Mouse (Mus musculus): ENCODE data around the gene S100pbp. TPM values are rescaled to one million over a fixed set of nuclear protein-coding genes. Genes with fewer than 3 reads are reported as not detected.

S100pbp gene
- total RNA-seq, 2 experiments from 2014 or later, result 17.6 to 19.9 TPM

DNA sequence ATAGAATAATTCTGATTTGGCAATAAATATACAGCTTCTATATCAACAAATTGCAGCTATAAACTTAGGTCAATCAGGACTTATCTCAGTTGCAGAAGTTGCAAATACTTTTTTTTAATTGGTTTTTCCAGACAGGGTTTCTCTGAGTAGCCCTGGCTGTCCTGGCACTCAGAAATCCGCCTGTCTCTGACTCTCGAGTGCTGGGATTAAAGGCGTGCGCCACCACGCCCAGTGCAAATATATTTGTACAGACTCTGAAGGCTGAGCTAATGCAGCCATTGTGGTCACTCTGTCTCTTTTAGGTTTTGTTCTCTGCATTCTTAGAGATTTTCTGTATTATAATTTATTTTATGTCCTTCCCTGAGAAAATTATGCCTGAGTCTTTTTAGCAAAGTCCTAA lies 32.0 kb downstream of the S100pbp start:
- DNase-seq (ENCODE audit: low spot score in 2 of 2), result no peak

DNA sequence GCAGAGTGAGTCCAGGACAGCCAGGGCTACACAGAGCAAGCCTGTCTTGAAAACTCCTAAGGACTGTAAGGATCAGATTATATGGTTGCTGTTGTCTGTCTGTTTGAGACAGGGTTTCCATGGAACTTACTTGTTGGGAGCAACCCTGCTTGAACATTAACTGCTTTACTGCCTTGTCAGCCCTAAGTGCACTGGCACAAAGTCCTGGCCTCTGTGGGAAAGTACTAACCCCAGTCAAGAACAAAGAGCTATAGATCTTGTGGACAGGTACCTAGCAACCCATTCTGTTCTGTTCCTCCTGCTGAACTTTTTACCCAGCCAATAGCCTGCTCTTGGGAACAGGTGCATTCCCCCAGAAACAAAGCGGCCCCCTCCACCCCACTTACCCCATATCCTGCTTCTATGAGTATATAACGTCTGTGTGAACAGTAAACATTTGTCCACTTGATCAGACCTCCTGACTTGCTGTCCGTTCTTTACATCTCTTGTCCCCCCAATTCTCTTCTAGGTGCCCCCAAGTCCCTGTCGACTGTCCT lies 38.2 kb downstream of the S100pbp start:
- no peak for DNase-seq (ENCODE audit: low spot score in 2 of 2)

DNA sequence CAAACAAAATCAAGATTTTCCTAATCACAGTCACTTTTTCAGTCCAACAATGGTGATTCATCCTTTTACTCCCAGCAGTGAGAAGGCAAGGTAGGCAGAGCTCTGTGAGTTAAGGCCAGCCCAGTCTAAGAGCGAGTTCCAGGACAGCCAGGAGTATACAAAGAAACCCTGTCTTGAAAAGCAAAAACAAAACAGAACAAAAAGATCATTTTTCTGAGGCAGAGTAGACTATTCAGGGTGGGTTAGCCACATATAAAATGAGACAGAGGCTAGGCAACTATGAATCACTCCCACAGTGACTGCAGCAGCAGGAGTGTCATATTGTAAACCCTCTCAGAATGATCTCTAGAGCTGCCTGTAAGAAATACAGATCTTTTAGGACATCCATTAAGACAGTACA lies 40.2 kb downstream of the S100pbp start:
- DNase-seq (ENCODE audit: low spot score in 2 of 2), result no peak

- no peak for DNase-seq (ENCODE audit: low spot score in 2 of 2)
These were observed 41.9 kb downstream of the S100pbp start for GRCm38 (mm10) chr4:129147552-129148103.

GRCm38 (mm10) chr4:129146392-129146791 lies 43.1 kb downstream of the S100pbp start:
- DNase-seq (ENCODE audit: low spot score in 2 of 2), result no peak

GRCm38 (mm10) chr4:129145943-129146342 lies 43.6 kb downstream of the S100pbp start:
- DNase-seq (ENCODE audit: low spot score in 2 of 2), result no peak

DNA sequence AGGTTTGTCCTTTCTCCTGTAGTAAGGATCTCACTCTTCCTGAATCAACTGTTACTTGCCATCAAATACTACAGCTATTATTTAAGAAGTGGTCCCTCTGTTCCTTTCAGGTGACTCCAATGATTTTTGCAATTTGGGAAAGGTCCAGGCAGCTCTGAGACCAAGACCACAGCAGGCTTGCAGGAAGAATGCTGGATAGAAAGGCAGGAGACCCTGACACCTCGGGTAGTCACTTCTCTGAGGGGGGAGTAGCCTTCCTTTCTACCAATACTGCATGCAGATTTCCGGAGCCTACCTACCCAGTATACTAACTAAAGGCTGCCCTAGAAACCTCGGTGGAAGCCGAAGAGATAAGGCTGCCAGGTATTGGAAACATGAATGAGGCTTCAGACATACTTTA lies 44.1 kb downstream of the S100pbp start:
- no peak for DNase-seq (ENCODE audit: low spot score in 2 of 2)

GRCm38 (mm10) chr4:129144401-129145367 lies 44.8 kb downstream of the S100pbp start:
- no peak for DNase-seq (ENCODE audit: low spot score in 2 of 2)

GRCm38 (mm10) chr4:129143509-129143908 lies 46.0 kb downstream of the S100pbp start:
- no peak for DNase-seq (ENCODE audit: low spot score in 2 of 2)

DNA sequence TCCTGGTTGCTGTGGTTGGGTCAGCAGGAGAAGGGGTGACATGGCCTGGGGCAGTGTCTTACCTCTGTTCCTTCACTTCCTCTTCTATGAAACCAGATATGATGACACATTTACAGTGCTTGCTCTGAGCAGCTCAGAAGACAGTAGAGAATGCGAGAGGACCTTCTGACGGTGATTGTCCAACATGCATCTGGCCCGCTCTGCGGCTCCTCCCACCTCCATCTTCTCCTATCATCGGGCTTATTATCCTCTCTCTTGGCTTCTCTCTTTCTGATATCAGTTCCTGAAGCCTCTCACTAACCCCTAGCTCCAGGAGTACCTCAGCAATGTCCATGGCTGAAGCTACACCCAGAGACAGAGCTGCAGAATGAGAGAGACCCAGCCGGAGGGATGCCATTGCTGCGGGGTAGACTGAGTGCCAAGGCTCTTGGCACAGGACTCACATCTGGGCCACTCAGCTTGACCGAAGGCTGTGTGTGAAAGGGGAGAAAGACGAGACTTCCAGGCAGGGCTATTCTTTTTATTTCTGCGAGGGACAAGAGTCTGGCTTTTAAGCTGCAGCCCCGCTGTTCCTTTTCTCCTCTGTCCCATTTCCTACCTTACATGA lies 47.0 kb downstream of the S100pbp start:
- DNase-seq (ENCODE audit: low spot score in 2 of 2), result no peak

DNA sequence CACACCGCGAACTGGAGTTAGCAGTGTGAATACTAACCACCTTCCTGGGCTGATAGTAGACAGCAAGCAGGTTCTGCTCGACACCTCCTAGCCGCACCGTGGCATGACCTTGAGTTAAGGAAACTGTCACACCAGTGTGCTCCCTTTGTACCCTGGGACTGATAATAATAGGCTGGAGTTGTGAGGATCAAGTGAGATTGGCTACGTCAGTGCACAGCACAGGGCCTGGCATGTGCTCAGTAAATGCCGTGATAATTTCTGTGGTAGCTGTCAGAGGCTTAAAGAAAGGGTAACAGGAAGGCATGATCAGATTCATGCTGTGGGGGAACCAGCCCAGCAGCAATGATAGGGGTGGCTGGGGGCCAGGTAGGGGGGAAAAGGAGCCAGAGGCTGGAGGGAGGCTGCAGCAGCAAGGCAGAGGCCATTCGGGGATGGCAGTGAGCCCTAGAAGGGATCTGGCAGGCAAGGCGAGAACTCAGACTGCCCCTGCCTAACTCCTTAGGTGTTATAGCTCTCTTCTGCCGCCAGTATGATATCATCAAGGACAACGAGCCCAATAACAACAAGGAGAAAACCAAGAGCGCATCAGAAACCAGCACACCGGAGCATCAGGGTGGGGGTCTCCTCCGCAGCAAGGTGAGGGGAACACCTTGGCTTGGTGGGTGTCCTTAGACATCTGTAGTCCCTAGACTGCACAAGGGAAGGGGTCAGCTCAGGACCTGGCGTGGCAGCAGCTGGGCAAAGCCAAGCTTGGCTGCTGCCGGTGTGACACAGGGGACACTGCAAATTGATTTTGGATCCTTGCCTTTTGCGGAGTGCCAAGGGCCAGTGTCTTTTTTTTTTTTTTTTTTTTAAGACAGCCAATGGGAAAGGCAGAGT lies 47.7 kb downstream of the S100pbp start:
- no peak for DNase-seq (ENCODE audit: low spot score in 2 of 2)

- DNase-seq (ENCODE audit: low spot score in 2 of 2), result no peak
These were observed 48.7 kb downstream of the S100pbp start for GRCm38 (mm10) chr4:129140808-129141207.

GRCm38 (mm10) chr4:129139642-129140041 lies 49.9 kb downstream of the S100pbp start:
- no peak for DNase-seq (ENCODE audit: low spot score in 2 of 2)

DNA sequence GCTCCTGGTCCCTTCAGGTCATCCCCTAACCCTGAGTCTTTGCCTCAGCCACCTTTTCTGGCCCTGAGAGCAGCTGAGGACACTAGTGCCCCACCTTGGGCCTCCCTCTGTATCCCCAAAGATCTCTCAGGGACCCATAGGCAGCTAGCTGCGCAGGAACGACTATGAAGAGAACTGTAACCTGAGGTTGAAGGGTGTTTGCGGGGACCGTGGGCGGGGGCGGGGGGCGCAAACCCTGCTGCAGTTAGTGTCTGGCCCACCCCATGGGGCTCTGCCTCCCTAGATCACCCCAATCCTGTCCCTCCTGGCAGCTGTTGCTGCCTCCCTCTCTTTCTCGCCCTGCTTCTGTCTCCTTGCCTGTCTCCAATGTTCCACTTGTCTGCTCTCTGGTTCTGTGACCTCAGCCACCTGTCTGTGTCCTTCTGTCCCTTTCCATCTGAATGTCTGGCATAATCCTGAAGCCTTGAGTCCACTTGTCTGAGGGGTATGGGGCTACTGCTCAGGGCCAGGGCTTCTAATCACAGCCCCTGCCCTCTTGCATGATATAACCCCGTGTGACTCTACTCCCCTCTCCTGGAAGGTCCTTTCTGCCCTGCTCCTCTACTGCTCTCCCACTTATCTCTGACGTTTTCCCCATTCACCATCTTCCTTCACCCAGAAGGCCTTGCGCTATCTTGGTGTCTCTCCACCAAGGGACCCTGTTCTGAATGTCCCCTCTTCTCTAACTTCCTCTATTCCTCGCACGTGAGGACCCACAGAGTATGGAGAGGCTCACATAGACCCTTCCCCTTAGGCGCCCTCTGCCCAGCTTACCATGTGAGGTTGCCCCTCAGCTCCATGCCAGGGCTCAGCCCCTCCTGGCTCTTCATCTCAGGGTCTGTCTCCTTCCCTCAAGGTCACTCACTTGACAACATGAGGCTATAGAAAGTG lies 51.9 kb downstream of the S100pbp start:
- DNase-seq (ENCODE audit: low spot score in 2 of 2), result no peak

- peak in 1 of 2 experiments; percentile 21 for DNase-seq (ENCODE audit: low spot score in 2 of 2)
These were observed 52.7 kb downstream of the S100pbp start, which contains the start of gene Fndc5 for GRCm38 (mm10) chr4:129136579-129137391. Fndc5 (plus strand) TSS chr4:129136999.

DNA sequence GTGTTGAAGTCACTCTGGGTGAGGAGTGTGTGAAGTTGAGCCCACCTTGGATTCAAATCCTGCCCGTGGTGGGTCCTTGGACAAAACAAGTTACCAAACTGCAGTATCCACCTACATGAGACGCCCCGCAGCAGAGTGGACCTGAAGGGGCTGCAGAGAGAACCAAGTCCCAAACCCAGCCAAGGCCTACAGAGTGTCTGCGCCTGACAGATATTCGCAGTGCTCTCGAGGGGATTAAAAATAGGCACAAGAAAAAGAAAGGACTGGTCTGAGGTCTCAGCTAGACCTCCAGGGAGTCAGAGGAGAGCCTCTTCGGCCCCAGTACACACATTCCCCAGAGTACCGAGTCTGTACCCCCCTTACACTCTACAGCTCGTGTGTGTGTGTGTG lies 53.3 kb downstream of the S100pbp start:
- no peak for DNase-seq (ENCODE audit: low spot score in 2 of 2)

DNA sequence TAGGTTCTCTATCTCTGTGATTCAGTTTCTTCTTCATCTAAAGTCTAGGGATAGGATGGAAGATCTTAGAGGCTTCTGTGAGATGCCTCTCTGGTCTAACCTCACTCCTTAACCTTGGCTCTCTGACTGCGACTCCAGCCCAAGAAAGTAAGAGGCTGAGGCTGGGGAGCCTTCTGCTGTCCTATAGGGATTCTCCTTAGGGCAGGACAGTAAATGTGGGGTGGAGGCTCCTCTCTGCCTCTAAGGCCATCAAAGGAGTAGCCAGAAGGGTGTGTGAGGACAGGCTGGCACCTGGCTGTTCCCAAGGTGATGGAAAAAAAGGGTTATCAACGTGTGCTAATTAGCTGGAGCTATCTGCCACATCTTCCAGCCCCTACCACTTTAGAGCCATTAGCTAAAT lies 53.9 kb downstream of the S100pbp start:
- no peak for DNase-seq (ENCODE audit: low spot score in 2 of 2)

- DNase-seq (ENCODE audit: low spot score in 2 of 2), result peak; percentile 78 to 80
These were observed 54.5 kb downstream of the S100pbp start for GRCm38 (mm10) chr4:129134799-129135585.
